Mouse (Mus musculus) liver, postnatal 0 days (tissue): ENCODE data around the gene Nhlh1.

Source experiments
- CTCF ChIP-seq: sonication (generic); IDR thresholded peaks from 2 replicates; pipeline ENCODE4 v1.5.1; 2016; ENCODE audit warnings: antibody characterized with exemption, low read depth
- EP300 ChIP-seq: IDR thresholded peaks from 2 replicates; pipeline ENCODE4 v1.6.1; 2016; ENCODE audit warnings: antibody characterized with exemption, low read depth, mild to moderate bottlenecking

DNA sequence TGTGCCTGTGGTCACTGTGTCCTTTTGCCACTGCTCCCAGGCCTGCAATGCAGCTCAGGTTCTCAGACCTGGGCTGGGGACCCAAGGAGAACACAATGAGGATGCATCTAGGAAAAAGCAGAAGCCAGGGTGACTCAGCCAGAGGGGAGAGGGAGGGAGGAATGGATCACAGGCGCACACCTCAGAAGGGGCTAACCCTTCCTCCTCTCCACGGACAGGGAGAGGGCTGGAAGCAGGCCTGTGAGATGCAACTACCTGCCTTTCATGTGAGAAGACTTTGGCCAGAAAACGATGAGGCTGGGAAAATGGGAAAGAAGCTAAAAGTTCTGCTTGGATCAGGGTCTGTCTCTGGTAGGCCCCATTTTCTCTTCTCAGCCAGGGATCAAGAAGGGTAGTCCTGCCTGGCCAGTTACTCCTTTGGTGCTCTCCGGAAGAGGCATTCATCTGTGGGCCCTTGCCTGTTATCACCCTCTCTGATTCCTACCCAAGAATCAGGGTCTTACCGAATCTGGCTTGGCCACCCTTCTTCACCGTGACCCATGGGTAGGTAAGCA, 39.8 kb downstream of the Nhlh1 start:
- no peak for TF ChIP-seq EP300
- TF ChIP-seq CTCF = no peak
